Comparison of ENCODE assay signal across 8 mouse cellular contexts in the genomic region with DNA sequence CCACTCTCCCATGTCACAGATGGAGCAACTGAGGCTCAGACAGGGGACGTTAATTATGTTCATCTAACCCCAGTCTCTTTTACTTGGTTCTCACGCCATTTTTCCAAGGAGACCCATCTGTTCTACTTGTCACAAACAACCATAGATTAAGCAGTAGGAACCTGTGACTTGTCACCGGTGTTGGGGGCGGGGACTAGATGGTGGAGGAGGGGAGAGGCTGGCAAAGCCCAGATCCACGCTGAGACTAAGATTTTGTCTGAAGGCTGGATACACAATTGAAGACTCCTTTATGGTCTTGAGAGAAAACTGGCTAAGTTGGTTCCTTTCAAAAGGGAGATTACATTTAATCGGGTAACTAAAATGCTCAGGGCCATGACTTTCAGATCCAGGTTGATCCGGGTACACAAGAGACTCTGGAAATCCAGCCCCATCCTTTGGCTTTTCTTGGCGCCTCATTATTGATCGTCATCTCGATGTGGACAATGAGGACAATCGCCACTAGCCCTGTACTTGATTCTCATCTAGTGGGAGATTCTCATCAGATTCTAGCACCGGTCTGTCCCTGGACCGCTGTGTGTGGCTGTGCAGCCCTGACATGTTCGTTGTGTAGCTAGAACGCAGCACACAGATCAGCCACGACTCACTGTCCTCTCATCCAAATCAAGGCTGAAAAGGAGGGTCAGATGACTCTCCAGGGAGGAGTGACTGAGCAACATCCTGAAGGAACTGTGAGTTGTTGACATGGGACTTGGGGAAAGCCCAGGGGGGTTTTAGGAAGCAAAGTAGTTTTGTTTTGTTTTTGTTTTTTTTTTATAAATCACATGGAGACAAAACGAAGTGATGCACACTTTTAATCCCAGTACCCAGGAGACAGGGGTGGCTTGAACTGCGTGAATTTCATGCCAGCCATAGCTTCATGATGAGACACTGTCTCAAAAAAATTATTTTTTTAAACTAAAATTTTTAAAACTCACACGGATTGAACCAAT.
DNase-seq lines count a peak whose midpoint lies in the region; ATAC-seq lines count a peak whose summit lies in the region.

No protein-coding gene starts in this region.

- peak; percentile 65 for DNase-seq in CD4-positive, CD25-positive, alpha-beta regulatory T cell, adult 2 months (ENCODE audit: low read depth, low spot score)
- peak; percentile 47 for DNase-seq in T-cell, adult 2 months (ENCODE audit: low spot score)
- no peak for DNase-seq in hindbrain, embryonic 11.5 days (ENCODE audit: low spot score)
- no peak for DNase-seq in cerebellum, adult 8-10 months
- DNase-seq in gastrocnemius, adult 8-10 months (ENCODE audit: low spot score in 2 of 2): no peak
- DNase-seq in retina, embryonic 14.5 days (ENCODE audit: low spot score): no peak
- no peak for DNase-seq in adrenal gland, adult (ENCODE audit: inconsistent age in 2 of 2, low spot score in 1 of 2)

- H3K27ac ChIP-seq in hindbrain, embryonic 11.5 days (ENCODE audit: low read depth, low read length): no peak overlapping the region
- no peak overlapping the region for H3K27ac ChIP-seq in midbrain, embryonic 12.5 days (replicated peaks)

- no peak overlapping the region for H3K9ac ChIP-seq in hindbrain, embryonic 11.5 days (ENCODE audit: low read depth, low read length)
- peak overlapping the region; percentile 41 for H3K9ac ChIP-seq in midbrain, embryonic 12.5 days (replicated peaks)

- no peak for ATAC-seq in hindbrain, embryonic 11.5 days (ENCODE audit: low FRiP score)
- no peak for ATAC-seq in midbrain, embryonic 12.5 days (ENCODE audit: low FRiP score, low read depth)

- no peaks in the 10 kb centered on the region for H3K9me3 ChIP-seq in hindbrain, embryonic 11.5 days (ENCODE audit: control insufficient read depth, low read length)
- no peaks in the 10 kb centered on the region for H3K9me3 ChIP-seq in midbrain, embryonic 12.5 days

- H3K4me1 ChIP-seq in hindbrain, embryonic 11.5 days (replicated peaks; ENCODE audit: control insufficient read depth, insufficient read depth, low read length): no peaks in the 10 kb centered on the region
- H3K4me1 ChIP-seq in midbrain, embryonic 12.5 days: peaks cover 22% of the 10 kb centered on the region

- peak overlapping the region; percentile 30 for H3K4me3 ChIP-seq in hindbrain, embryonic 11.5 days (ENCODE audit: low read depth, low read length)
- H3K4me3 ChIP-seq in midbrain, embryonic 12.5 days: peak overlapping the region; percentile 37

- 57% methylated on average over 19 of the region's 19 CpGs for WGBS in hindbrain, embryonic 11.5 days
- 57% methylated on average over 19 of the region's 19 CpGs for WGBS in midbrain, embryonic 12.5 days

- H3K27me3 ChIP-seq in hindbrain, embryonic 11.5 days (ENCODE audit: control insufficient read depth, insufficient read depth, low read length): no peaks in the 10 kb centered on the region
- peaks cover 12% of the 10 kb centered on the region; the same call in 1 of the 2 replicates for H3K27me3 ChIP-seq in midbrain, embryonic 12.5 days

- no peaks in the 10 kb centered on the region for H3K36me3 ChIP-seq in hindbrain, embryonic 11.5 days (ENCODE audit: control insufficient read depth, insufficient read depth, low read length)
- no peaks in the 10 kb centered on the region for H3K36me3 ChIP-seq in midbrain, embryonic 12.5 days

- peak overlapping the region; percentile 70 for H3K4me2 ChIP-seq in hindbrain, embryonic 11.5 days (replicated peaks; ENCODE audit: low read depth, low read length)
- peak overlapping the region; percentile 67 for H3K4me2 ChIP-seq in midbrain, embryonic 12.5 days (replicated peaks)

Comparison
In these comparisons a context has a peak if more than half of its experiments do, and no peak if none do; other contexts are left out.
1. DNase-seq: peak in CD4-positive, CD25-positive, alpha-beta regulatory T cell, adult 2 months (single experiment) and T-cell, adult 2 months (single experiment); none in hindbrain, embryonic 11.5 days (single experiment), cerebellum, adult 8-10 months (single experiment), gastrocnemius, adult 8-10 months (0 of 2), retina, embryonic 14.5 days (single experiment) and adrenal gland, adult (0 of 2).